Mouse (Mus musculus) embryonic fibroblast, embryonic 13.5 days (primary cell): ENCODE data around the gene Sptbn4.

ENCODE experiments used
- CTCF ChIP-seq: IDR thresholded peaks from 2 replicates; pipeline ENCODE4 v1.5.1; 2011; ENCODE audit warnings: mild to moderate bottlenecking, control low read depth, low read length, moderate library complexity, borderline replicate concordance; ENCODE audit not compliant: insufficient read depth
- POLR2A ChIP-seq: IDR thresholded peaks from 2 replicates; pipeline ENCODE4 v1.6.1; 2011; ENCODE audit warnings: low read depth, mild to moderate bottlenecking, control low read depth, low read length, moderate library complexity

DNA sequence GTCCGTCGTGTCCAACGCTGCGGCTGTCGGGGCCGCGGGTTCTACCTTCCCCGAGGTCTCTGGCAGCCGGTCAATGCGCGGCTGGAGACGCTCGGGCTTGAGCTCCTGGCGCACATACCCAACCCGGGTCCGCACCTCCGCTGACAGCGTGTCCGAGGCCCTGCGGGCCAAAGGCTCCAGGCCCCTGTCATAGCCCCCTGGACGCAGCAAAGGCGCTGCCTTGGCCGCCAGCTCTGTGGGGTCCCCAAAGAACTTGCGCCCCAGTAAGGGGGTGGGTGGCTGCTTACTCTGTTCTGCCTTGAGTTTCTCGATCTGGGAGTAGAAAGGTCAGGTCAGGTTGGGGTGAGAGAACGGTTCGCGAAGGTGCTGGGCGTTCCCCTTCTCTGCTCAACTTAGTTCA, 83.1 kb downstream of the Sptbn4 start:
- TF ChIP-seq CTCF (no peak), POLR2A (no peak)
